Mouse (Mus musculus) effector memory CD4-positive, alpha-beta T cell, adult 7 months (primary cell): ENCODE data around the gene Zfp72. TPM values are rescaled to one million over a fixed set of nuclear protein-coding genes. Genes with fewer than 3 reads are reported as not detected.

Source experiments
- polyA plus RNA-seq: library from polyadenylated mRNA; unstranded; fragments of 100-300 nt; shearing (Covaris generic); gene quantifications from one replicate; pipeline ENCODE4 v1.2.1, GENCODE M21; 2017

The Zfp72 gene
- 0.09 TPM for polyA plus RNA-seq

GRCm38 (mm10) chr13:74390371-74390990, at the start of gene Zfp72:
Gene Zfp72, minus strand, starts transcription at chr13:74390836.

GRCm38 (mm10) chr13:74399298-74399839, 8.7 kb upstream of the Zfp72 start, which contains the start of gene Ftl1-ps1:
Gene Ftl1-ps1, plus strand, starts transcription at chr13:74399694.

GRCm38 (mm10) chr13:74363859-74364235, 26.8 kb downstream of the Zfp72 start, which contains the start of gene Lrrc14b:
Gene Lrrc14b, minus strand, starts transcription at chr13:74364005.

GRCm38 (mm10) chr13:74349566-74350434, 40.8 kb downstream of the Zfp72 start, which contains the start of the genes Sdha and Ccdc127:
Gene Sdha, minus strand, starts transcription at chr13:74350280.
Gene Ccdc127, plus strand, starts transcription at chr13:74350309.

Other genes starting within 250 kb of the Zfp72 start
- 70.6 TPM for gene Exoc3, start 182.1 kb downstream of the Zfp72 start, polyA plus RNA-seq
- 0.17 TPM for gene Ahrr, start 98.5 kb downstream of the Zfp72 start, polyA plus RNA-seq
- gene Pdcd6, start 73.3 kb downstream of the Zfp72 start, polyA plus RNA-seq, result 157 TPM
- gene Sdha, start 40.6 kb downstream of the Zfp72 start, polyA plus RNA-seq, result 273 TPM
- gene Ccdc127, start 40.5 kb downstream of the Zfp72 start, polyA plus RNA-seq, result 25.1 TPM
- gene Lrrc14b, start 26.8 kb downstream of the Zfp72 start, polyA plus RNA-seq, result not detected
- 56.1 TPM for gene Ftl1-ps1, start 8.9 kb upstream of the Zfp72 start, polyA plus RNA-seq
- gene Zfp825, start 103.2 kb upstream of the Zfp72 start, polyA plus RNA-seq, result 9.1 TPM
- 118 TPM for gene Erap1, start 248.7 kb upstream of the Zfp72 start, polyA plus RNA-seq